Mouse (Mus musculus) urinary bladder, postnatal 0 days (tissue): ENCODE data around the gene Ivns1abp. TPM values are rescaled to one million over a fixed set of nuclear protein-coding genes. Genes with fewer than 3 reads are reported as not detected.

Source experiments
- polyA plus RNA-seq: library from polyadenylated mRNA; unstranded; fragments of >200 nt; fragmentation: Nextera tagmentation; extraction: Ambion mirVana; gene quantifications from 2 replicates; pipeline ENCODE4 v1.2.1, GENCODE M21; 2015

Gene Ivns1abp
- 52.3 and 58.8 TPM in 2 replicates for polyA plus RNA-seq

GRCm38 (mm10) chr1:151344283-151345108 is at the start of gene Ivns1abp:
Gene Ivns1abp, plus strand, starts transcription at chr1:151344477.

Other genes with a start within 250 kb of the Ivns1abp start
- 0.18 TPM in 1 of 2 replicates, not detected in the other for gene Gm47985, start 161.9 kb upstream of the Ivns1abp start, polyA plus RNA-seq
- 0.21 TPM in 1 of 2 replicates, not detected in the other for gene Gm8947, start 152.1 kb upstream of the Ivns1abp start, polyA plus RNA-seq
- gene Gm47995, start 146.0 kb upstream of the Ivns1abp start, polyA plus RNA-seq, result not detected in 2 replicates
- not detected in 2 replicates for gene 3110040M04Rik, start 140.4 kb upstream of the Ivns1abp start, polyA plus RNA-seq
- not detected in 2 replicates for gene Gm47996, start 134.3 kb upstream of the Ivns1abp start, polyA plus RNA-seq
- gene Swt1, start 84.0 kb downstream of the Ivns1abp start, polyA plus RNA-seq, result 13.2 and 22.7 TPM in 2 replicates
- gene Trmt1l, start 84.1 kb downstream of the Ivns1abp start, polyA plus RNA-seq, result 16.0 and 18.2 TPM in 2 replicates
- gene Rnf2, start 156.5 kb downstream of the Ivns1abp start, polyA plus RNA-seq, result 37.7 and 47.3 TPM in 2 replicates
- gene Fam129a, start 226.7 kb downstream of the Ivns1abp start, polyA plus RNA-seq, result 122 and 154 TPM in 2 replicates